Mouse (Mus musculus): ENCODE results near the gene Padi4. TPM values are rescaled to one million over a fixed set of nuclear protein-coding genes. Genes with fewer than 3 reads are reported as not detected.

The Padi4 gene
- polyA plus RNA-seq, 1 experiment from 2014 or later = 0.16 TPM

DNA sequence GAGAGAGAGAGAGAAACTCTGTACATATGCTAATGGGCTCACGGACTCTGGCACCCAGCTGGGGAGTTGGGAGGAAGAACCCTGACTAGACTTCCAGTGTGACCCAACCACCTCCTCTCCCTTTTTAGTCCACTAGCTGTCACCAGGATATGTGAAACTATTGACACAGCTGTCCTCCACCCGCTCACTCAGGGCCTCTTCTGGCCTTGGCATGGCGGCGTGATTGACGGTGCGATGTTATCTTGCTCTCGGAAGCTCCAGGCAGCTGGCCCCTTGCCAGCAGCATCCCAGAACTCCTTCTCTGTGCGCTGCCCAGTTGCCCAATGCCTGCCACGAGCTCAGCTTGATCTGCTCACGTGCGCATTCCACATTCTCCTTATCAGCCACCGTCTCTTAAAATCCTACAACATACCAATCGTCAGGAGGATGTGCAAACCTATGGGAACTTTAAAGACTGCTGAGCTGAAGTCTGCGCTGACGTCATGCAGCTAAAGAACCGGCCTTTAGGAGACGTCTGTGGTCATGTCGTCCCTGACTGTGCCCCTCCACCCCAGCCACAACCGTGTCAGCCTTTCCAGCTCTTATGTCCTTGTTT, 5.9 kb upstream of the Padi4 start:
- Histone ChIP-seq H3K4me2 (ENCODE audit: low read depth, low read length) (no peak overlapping the region), H3K36me3 (ENCODE audit: control insufficient read depth, insufficient read depth, low read length) (no peaks in the 10 kb centered on the region), H3K4me1 (ENCODE audit: control insufficient read depth, insufficient read depth, low read length) (no peaks in the 10 kb centered on the region), H3K9ac (replicated peaks; ENCODE audit: low read depth, low read length) (no peak overlapping the region), H3K27me3 (ENCODE audit: control insufficient read depth, insufficient read depth, low read length) (no peaks in the 10 kb centered on the region), H3K4me3 (ENCODE audit: low read depth, low read length) (no peak overlapping the region), H3K27ac (ENCODE audit: low read depth, low read length) (no peak overlapping the region), H3K9me3 (ENCODE audit: control insufficient read depth, low read length) (no peaks in the 10 kb centered on the region)
- ATAC-seq (ENCODE audit: low read depth) = no peak
- 35% methylated on average over 19 of the region's 19 CpGs for WGBS

- H3K27me3 ChIP-seq (ENCODE audit: control insufficient read depth, insufficient read depth, low read length) = no peaks in the 10 kb centered on the region
- no peaks in the 10 kb centered on the region for H3K4me1 ChIP-seq (ENCODE audit: control insufficient read depth, insufficient read depth, low read length)
- H3K36me3 ChIP-seq (ENCODE audit: control insufficient read depth, insufficient read depth, low read length) = no peaks in the 10 kb centered on the region
- ATAC-seq (ENCODE audit: low read depth) = no peak
- no peak overlapping the region for H3K9ac ChIP-seq (replicated peaks; ENCODE audit: low read depth, low read length)
- H3K4me2 ChIP-seq (ENCODE audit: low read depth, low read length) = no peak overlapping the region
- no peaks in the 10 kb centered on the region for H3K9me3 ChIP-seq (ENCODE audit: control insufficient read depth, low read length)
- no peak overlapping the region for H3K4me3 ChIP-seq (ENCODE audit: low read depth, low read length)
- 74% methylated on average over 13 of the region's 13 CpGs for WGBS
- no peak overlapping the region for H3K27ac ChIP-seq (ENCODE audit: low read depth, low read length)
Measured at GRCm38 (mm10) chr4:140776623-140777022, 2.6 kb upstream of the Padi4 start.

GRCm38 (mm10) chr4:140775876-140776275, 1.8 kb upstream of the Padi4 start:
- Histone ChIP-seq H3K4me3 (ENCODE audit: low read depth, low read length) (no peak overlapping the region), H3K4me1 (ENCODE audit: control insufficient read depth, insufficient read depth, low read length) (no peaks in the 10 kb centered on the region), H3K27ac (ENCODE audit: low read depth, low read length) (no peak overlapping the region), H3K9me3 (ENCODE audit: control insufficient read depth, low read length) (no peaks in the 10 kb centered on the region), H3K36me3 (ENCODE audit: control insufficient read depth, insufficient read depth, low read length) (no peaks in the 10 kb centered on the region), H3K4me2 (ENCODE audit: low read depth, low read length) (no peak overlapping the region), H3K9ac (replicated peaks; ENCODE audit: low read depth, low read length) (no peak overlapping the region), H3K27me3 (ENCODE audit: control insufficient read depth, insufficient read depth, low read length) (no peaks in the 10 kb centered on the region)
- 87% methylated on average over 10 of the region's 10 CpGs for WGBS
- no peak for ATAC-seq (ENCODE audit: low read depth)

GRCm38 (mm10) chr4:140774893-140775292, 857 bp upstream of the Padi4 start:
- no peak for ATAC-seq (ENCODE audit: low read depth)
- H3K27ac ChIP-seq (ENCODE audit: low read depth, low read length) = no peak overlapping the region
- no peak overlapping the region for H3K4me2 ChIP-seq (ENCODE audit: low read depth, low read length)
- H3K4me3 ChIP-seq (ENCODE audit: low read depth, low read length) = no peak overlapping the region
- H3K9me3 ChIP-seq (ENCODE audit: control insufficient read depth, low read length) = no peaks in the 10 kb centered on the region
- H3K9ac ChIP-seq (replicated peaks; ENCODE audit: low read depth, low read length) = no peak overlapping the region
- H3K36me3 ChIP-seq (ENCODE audit: control insufficient read depth, insufficient read depth, low read length) = no peaks in the 10 kb centered on the region
- no peaks in the 10 kb centered on the region for H3K4me1 ChIP-seq (ENCODE audit: control insufficient read depth, insufficient read depth, low read length)
- H3K27me3 ChIP-seq (ENCODE audit: control insufficient read depth, insufficient read depth, low read length) = no peaks in the 10 kb centered on the region
- WGBS = 76% methylated on average over 9 of the region's 9 CpGs

GRCm38 (mm10) chr4:140771091-140771490, 2.9 kb downstream of the Padi4 start:
- Histone ChIP-seq H3K9ac (replicated peaks; ENCODE audit: low read depth, low read length) (no peak overlapping the region), H3K9me3 (ENCODE audit: control insufficient read depth, low read length) (no peaks in the 10 kb centered on the region), H3K27ac (ENCODE audit: low read depth, low read length) (no peak overlapping the region), H3K4me3 (ENCODE audit: low read depth, low read length) (no peak overlapping the region), H3K4me1 (ENCODE audit: control insufficient read depth, insufficient read depth, low read length) (no peaks in the 10 kb centered on the region), H3K4me2 (ENCODE audit: low read depth, low read length) (no peak overlapping the region), H3K27me3 (ENCODE audit: control insufficient read depth, insufficient read depth, low read length) (no peaks in the 10 kb centered on the region), H3K36me3 (ENCODE audit: control insufficient read depth, insufficient read depth, low read length) (no peaks in the 10 kb centered on the region)
- no peak for ATAC-seq (ENCODE audit: low read depth)
- WGBS = 40% methylated on average over 4 of the region's 4 CpGs

DNA sequence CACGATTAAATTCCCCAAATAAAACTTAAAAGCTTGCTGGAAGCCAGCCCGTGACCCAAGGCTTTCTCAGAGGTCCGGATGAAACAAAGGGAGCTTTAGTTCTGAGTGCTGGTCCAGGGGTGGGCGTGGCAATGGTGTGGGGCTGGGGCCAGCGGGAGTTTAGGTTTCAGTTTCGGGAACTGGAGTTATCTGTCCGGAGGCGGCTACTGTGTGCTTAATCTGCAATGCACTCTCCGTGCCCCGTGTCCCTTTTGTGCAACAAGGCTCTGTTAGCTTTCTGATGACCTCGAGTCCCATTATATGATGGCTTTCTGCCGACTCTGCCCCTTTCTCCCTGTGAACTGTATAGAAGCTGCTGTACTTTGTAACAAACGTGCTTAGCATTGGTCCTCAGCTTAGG, 3.6 kb downstream of the Padi4 start:
- no peak overlapping the region for H3K27ac ChIP-seq (ENCODE audit: low read depth, low read length)
- no peaks in the 10 kb centered on the region for H3K27me3 ChIP-seq (ENCODE audit: control insufficient read depth, insufficient read depth, low read length)
- H3K36me3 ChIP-seq (ENCODE audit: control insufficient read depth, insufficient read depth, low read length) = no peaks in the 10 kb centered on the region
- 9% methylated on average over 13 of the region's 13 CpGs for WGBS
- no peak overlapping the region for H3K9ac ChIP-seq (replicated peaks; ENCODE audit: low read depth, low read length)
- ATAC-seq (ENCODE audit: low read depth) = no peak
- H3K9me3 ChIP-seq (ENCODE audit: control insufficient read depth, low read length) = no peaks in the 10 kb centered on the region
- H3K4me1 ChIP-seq (ENCODE audit: control insufficient read depth, insufficient read depth, low read length) = no peaks in the 10 kb centered on the region
- no peak overlapping the region for H3K4me3 ChIP-seq (ENCODE audit: low read depth, low read length)
- H3K4me2 ChIP-seq (ENCODE audit: low read depth, low read length) = peak overlapping the region; percentile 24; the same call in 1 of the 2 replicates

DNA sequence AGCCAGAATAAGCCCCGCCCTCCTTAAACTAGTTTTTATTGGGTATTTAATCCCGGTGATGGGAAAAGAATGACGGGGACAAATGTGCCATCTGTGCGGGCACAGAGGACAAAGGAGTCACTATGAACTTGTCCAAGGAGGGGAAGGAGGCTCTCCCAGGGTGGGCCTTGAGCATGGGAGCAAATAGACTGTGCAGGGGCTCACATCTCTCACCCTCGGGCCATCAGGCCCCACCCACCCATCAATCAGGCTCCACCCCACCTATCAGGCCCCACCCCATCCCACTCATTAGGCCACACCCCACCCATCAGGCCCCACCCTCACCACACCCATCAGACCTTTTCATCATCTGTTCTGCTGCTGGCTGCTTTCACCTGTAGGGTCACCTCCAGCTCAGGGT, 5.1 kb downstream of the Padi4 start:
- H3K27ac ChIP-seq (ENCODE audit: low read depth, low read length) = no peak overlapping the region
- no peak overlapping the region for H3K4me2 ChIP-seq (ENCODE audit: low read depth, low read length)
- no peaks in the 10 kb centered on the region for H3K4me1 ChIP-seq (ENCODE audit: control insufficient read depth, insufficient read depth, low read length)
- no peak overlapping the region for H3K9ac ChIP-seq (replicated peaks; ENCODE audit: low read depth, low read length)
- 64% methylated on average over 5 of the region's 5 CpGs for WGBS
- no peak for ATAC-seq (ENCODE audit: low read depth)
- no peaks in the 10 kb centered on the region for H3K9me3 ChIP-seq (ENCODE audit: control insufficient read depth, low read length)
- no peaks in the 10 kb centered on the region for H3K36me3 ChIP-seq (ENCODE audit: control insufficient read depth, insufficient read depth, low read length)
- H3K27me3 ChIP-seq (ENCODE audit: control insufficient read depth, insufficient read depth, low read length) = no peaks in the 10 kb centered on the region
- H3K4me3 ChIP-seq (ENCODE audit: low read depth, low read length) = no peak overlapping the region

- H3K4me1 ChIP-seq (ENCODE audit: control insufficient read depth, insufficient read depth, low read length) = no peaks in the 10 kb centered on the region
- no peaks in the 10 kb centered on the region for H3K27me3 ChIP-seq (ENCODE audit: control insufficient read depth, insufficient read depth, low read length)
- H3K27ac ChIP-seq (ENCODE audit: low read depth, low read length) = no peak overlapping the region
- H3K9ac ChIP-seq (replicated peaks; ENCODE audit: low read depth, low read length) = no peak overlapping the region
- H3K36me3 ChIP-seq (ENCODE audit: control insufficient read depth, insufficient read depth, low read length) = no peaks in the 10 kb centered on the region
- H3K9me3 ChIP-seq (ENCODE audit: control insufficient read depth, low read length) = no peaks in the 10 kb centered on the region
- ATAC-seq (ENCODE audit: low read depth) = no peak
- H3K4me3 ChIP-seq (ENCODE audit: low read depth, low read length) = no peak overlapping the region
- no peak overlapping the region for H3K4me2 ChIP-seq (ENCODE audit: low read depth, low read length)
- 90% methylated on average over 3 of the region's 3 CpGs for WGBS
Measured at GRCm38 (mm10) chr4:140765936-140766335, 8.1 kb downstream of the Padi4 start.

DNA sequence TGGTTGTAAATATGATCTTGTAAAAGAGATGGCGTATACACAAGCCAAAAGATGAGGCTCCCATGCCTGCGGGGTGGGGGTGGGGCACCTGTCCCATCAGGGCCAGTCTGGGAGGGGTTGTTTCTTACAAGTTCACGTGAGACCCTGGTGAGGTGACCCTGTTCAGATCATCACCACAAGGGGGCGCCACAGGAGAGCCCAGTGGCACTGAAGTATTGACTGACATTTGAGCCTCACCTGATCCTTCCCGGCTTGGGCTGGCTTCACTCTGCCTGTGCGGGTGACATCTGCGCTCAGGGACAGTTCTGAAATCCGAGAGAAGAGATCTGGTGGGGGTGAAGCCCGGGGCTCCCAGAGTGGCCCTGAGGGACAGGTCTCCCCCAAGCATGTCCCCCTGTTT, 10.9 kb downstream of the Padi4 start:
- Histone ChIP-seq H3K36me3 (ENCODE audit: control insufficient read depth, insufficient read depth, low read length) (no peaks in the 10 kb centered on the region), H3K9me3 (ENCODE audit: control insufficient read depth, low read length) (no peaks in the 10 kb centered on the region), H3K4me1 (ENCODE audit: control insufficient read depth, insufficient read depth, low read length) (no peaks in the 10 kb centered on the region), H3K9ac (replicated peaks; ENCODE audit: low read depth, low read length) (no peak overlapping the region), H3K27me3 (ENCODE audit: control insufficient read depth, insufficient read depth, low read length) (no peaks in the 10 kb centered on the region), H3K4me2 (ENCODE audit: low read depth, low read length) (no peak overlapping the region), H3K4me3 (ENCODE audit: low read depth, low read length) (no peak overlapping the region), H3K27ac (ENCODE audit: low read depth, low read length) (no peak overlapping the region)
- no peak for ATAC-seq (ENCODE audit: low read depth)
- WGBS = 18% methylated on average over 9 of the region's 9 CpGs

Measured in neural tube, embryonic 14.5 days (tissue).